Mouse (Mus musculus): ENCODE data around the gene Ptpn13.

GRCm38 (mm10) chr5:103628499-103628898 is 203.5 kb downstream of the Ptpn13 start:
- no peak for TF ChIP-seq CTCF (IDR thresholded peaks at IDR 0.05; ENCODE audit: borderline replicate concordance, extremely low read depth, insufficient read depth, insufficient read length)
- no peak for TF ChIP-seq POLR2A (IDR thresholded peaks at IDR 0.05; ENCODE audit: borderline replicate concordance, extremely low read depth, insufficient read depth, insufficient read length, poor library complexity, severe bottlenecking)

Data from brain, embryonic 14.5 days (tissue).